Mouse (Mus musculus) bone marrow, adult 2 months (tissue): ENCODE measurements around the gene Mrps18a. TPM values are rescaled to one million over a fixed set of nuclear protein-coding genes. Genes with fewer than 3 reads are reported as not detected.

ENCODE experiments used
- H3K27ac ChIP-seq: fragments of 200-500 bp; 2 replicates; pipeline ENCODE4 v1.5.1; 2012; ENCODE audit warnings: low read depth, mild to moderate bottlenecking, control low read depth, inconsistent platforms, low read length; ENCODE audit not compliant: control insufficient read depth, poor library complexity, insufficient read depth
- H3K4me1 ChIP-seq: fragments of 200-500 bp; 2 replicates; pipeline ENCODE4 v1.6.1; 2011; ENCODE audit warnings: low read length; ENCODE audit not compliant: control insufficient read depth, insufficient read depth
- H3K4me3 ChIP-seq: fragments of 200-500 bp; replicated peaks from 2 replicates; pipeline ENCODE3; 2011; ENCODE audit warnings: mild to moderate bottlenecking, low read depth, low read length, control low read depth; ENCODE audit not compliant: control insufficient read depth
- CTCF ChIP-seq: fragments of 200-500 bp; IDR thresholded peaks from 2 replicates; pipeline ENCODE4 v1.5.1; 2011; ENCODE audit warnings: low read length, control low read depth; ENCODE audit not compliant: control insufficient read depth, insufficient read depth
- POLR2A ChIP-seq: fragments of 200-500 bp; IDR thresholded peaks from 2 replicates; pipeline ENCODE4 v1.6.1; 2011; ENCODE audit warnings: low read depth, mild to moderate bottlenecking, control low read depth, low read length, borderline replicate concordance; ENCODE audit not compliant: control insufficient read depth
- WGBS: fragments of 180-500 bp; shearing (Covaris S2); methylation state at CpG from one replicate; pipeline ENCODE4 v1.1.7; 2018; 5-methylcytosine and 5-hydroxymethylcytosine counted together
- polyA plus RNA-seq: library from polyadenylated mRNA; stranded (reverse); fragments of >200 nt; gene quantifications from 2 replicates; pipeline ENCODE4 v1.2.4, GENCODE M21; 2011; ENCODE audit warnings: low replicate concordance; ENCODE audit not compliant: missing spikeins, insufficient read depth, insufficient read length

The Mrps18a gene
- polyA plus RNA-seq, 1 experiment, result 90.6 TPM

DNA sequence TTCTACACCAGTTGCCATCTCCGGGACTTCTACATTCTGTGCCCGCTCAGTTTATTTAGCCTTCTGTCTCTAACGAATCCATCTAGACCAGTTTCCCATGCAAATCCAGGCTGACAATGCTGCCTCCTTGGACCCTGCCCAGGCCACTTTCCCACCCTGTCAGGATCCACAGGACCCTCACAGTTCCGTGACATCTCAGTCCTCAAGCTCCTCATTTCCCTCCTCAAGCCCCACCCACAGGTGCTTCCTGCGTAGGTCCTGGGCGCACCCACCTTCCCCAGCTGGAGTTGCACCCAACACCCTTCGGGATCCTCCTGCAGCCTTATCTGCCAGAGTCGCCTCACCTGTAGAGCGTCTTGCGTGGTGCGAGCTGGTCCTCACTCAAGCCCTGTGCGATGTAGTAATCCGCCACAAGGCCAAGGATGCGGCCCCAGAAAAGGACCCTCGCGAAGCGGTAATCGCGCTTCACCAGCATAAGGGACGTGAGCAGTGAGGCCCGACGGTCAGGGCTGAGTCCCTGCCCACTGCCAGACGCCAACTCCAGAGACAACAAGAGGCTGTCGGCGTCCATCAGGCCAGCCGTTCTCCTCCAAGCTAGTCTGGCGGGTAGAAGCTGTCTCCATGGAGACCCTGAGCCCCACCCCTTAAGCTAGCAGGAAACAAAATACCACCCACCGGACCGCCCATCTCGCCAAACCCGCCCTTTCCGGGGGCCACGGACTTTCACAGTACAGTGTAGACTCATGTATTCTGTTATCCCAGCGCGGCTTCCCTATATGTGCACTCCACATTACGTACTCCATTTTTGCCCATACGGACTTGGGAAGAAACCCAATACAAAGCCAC, 33.0 kb downstream of the Mrps18a start, which contains the start of gene Rsph9:
Gene Rsph9 (minus strand): TSS at position 639 of the 846 bp plus-strand sequence.
- Histone ChIP-seq H3K4me3 (peak within 1 kb of the TSS; percentile 72), H3K4me1 (peaks cover 6% of the 10 kb centered on the region; the same call in 1 of the 2 replicates), H3K27ac (no peak within 1 kb of the TSS)
- WGBS, result 5% methylated on average over 37 of the region's 37 CpGs
- no peak for TF ChIP-seq CTCF
- 0 out of 2 replicates have a peak, but pooled peaks have one; percentile 16 for TF ChIP-seq POLR2A

DNA sequence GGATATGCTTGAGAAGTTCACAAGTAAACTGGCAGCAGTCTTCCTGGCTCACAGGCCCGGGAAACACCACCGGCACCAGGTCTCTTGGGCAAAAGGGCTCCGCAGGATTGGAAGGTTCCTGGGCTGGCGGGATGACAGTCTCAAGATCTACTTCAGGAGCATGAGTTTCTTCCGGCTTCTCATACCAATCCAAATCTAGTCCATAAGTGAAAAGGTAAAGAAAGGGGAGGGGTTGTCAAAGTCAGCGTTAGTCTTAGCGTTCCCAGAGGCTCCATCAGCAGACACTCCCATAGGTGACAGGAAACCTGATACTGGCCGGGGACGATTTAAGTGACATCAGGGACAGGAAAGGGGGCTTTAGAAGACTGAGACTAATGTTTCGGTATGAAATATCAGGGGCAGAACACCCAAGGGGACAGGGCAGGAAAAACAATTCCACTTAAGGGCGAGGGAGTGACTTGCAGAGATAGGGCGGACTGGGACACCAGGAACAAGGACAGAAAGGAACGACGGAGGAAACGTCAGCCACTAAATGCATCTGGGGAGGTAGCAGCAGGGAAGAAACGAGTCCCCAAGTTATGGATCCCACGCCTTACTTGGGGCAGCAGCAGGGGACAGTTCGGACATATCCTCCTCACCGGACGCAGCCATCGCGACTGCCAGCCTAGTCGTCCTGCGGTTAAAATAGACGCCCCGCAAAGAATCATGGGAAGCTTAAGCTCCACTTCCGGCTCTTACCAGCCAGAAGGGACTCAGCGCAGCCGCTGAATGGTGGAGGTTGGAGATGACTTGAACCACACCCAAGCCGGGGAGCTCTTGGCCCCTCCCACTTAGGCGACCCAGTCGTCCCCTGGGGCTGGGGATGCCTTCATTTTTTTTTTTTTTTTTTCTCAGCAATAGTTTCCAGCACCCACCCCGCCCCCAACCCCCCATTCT, 42.3 kb downstream of the Mrps18a start, which contains the start of gene Mad2l1bp:
Gene Mad2l1bp (minus strand): TSS at position 707 of the 936 bp plus-strand sequence.
- Histone ChIP-seq H3K4me1 (peaks cover 2% of the 10 kb centered on the region), H3K4me3 (peak within 1 kb of the TSS; percentile 100), H3K27ac (peak within 1 kb of the TSS; percentile 86)
- TF ChIP-seq CTCF (peak; percentile 3; the same call in 1 of the 2 replicates), POLR2A (peak; percentile 99)
- WGBS, result 2% methylated on average over 33 of the region's 33 CpGs

DNA sequence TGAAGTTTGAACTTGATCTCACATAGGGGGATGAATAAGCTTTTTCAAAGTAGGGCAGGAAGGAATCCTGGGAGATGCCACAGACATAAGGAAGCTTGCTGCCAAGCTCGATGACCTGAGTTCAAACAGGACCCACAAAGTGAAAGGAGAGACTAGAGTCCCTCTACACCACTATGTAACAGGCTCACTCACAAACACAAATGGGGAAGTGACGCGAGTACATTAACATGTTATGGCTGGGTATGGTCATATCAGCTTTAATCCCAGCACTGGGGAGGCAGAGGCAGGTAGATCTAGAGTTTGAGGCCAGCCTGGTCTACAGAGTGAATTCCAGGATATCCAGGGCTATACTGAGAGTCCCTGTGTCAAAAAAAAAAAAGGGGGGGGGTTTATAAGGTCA, 43.5 kb downstream of the Mrps18a start:
- TF ChIP-seq POLR2A, result no peak
- TF ChIP-seq CTCF, result no peak
- Histone ChIP-seq H3K27ac (no peak overlapping the region), H3K4me3 (no peak overlapping the region), H3K4me1 (peaks cover 2% of the 10 kb centered on the region)
- WGBS, result 43% methylated on average over 3 of the region's 3 CpGs

DNA sequence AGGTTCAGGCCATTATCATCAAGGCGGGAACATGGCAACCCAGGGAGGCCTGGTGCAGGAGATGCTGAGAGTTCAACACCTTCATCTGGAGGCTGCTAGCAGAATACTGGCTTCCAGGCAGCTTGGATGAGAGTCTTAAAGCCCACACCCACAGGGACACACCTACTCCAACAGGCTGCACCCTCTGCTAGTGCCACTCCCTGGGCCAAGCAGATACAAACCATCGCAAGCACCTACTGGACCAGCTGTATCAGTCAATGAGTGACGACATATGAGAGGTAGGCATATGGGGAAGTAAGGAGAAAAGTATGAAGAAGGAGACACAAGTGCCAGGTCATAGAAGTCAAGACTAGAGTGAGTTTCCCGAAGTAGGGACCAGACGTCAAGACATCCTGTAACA, 45.9 kb downstream of the Mrps18a start:
- Histone ChIP-seq H3K27ac (peak overlapping the region; percentile 66), H3K4me1 (peaks cover 2% of the 10 kb centered on the region), H3K4me3 (peak overlapping the region; percentile 19)
- TF ChIP-seq CTCF, result no peak
- TF ChIP-seq POLR2A, result no peak
- 51% methylated on average over 5 of the region's 5 CpGs for WGBS

DNA sequence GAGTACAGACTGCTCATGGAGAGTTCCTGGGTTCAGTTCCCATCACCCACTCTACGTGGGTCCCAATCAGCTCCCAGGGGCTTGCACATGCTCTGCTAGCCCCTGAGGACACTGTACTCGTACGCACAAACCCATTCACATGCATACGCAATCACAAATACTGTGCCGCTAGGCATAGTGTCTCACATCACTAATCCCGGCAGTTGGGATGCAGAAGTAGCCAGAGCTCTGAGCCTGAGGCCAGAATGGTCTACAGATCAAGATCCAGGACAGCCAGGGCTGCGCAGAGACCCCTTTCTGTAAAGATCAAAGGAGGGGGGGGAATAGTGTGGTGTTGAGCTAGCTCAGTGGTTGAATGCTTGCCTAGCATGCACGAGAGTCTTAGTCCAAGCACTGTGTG, 46.3 kb downstream of the Mrps18a start:
- Histone ChIP-seq H3K4me3 (no peak overlapping the region), H3K27ac (peak overlapping the region; percentile 66), H3K4me1 (peaks cover 2% of the 10 kb centered on the region)
- TF ChIP-seq CTCF, result no peak
- TF ChIP-seq POLR2A, result no peak
- WGBS, result 91% methylated on average over 8 of the region's 8 CpGs

DNA sequence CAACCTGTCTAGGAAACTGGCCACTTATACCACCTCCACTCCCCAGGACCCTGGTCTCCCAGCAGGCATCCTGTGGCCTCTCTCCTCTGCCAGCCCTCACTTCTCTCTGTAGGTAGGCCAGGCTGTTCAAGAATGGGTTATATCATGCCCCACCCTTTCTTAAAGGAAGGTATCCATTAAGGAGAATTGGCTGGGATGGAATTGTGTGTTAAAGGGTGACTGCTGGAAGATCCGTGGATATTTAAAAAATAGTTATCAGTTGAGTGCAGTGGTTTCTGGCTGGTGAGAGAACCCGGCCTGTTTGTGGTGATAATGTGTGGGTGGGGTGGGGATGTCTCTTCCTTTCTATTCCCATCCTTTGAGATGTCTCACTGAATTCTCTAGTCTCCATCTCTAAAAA, 48.5 kb downstream of the Mrps18a start:
- no peak for TF ChIP-seq CTCF
- WGBS, result 34% methylated on average over 2 of the region's 2 CpGs
- H3K4me1 ChIP-seq, result peaks cover 3% of the 10 kb centered on the region
- peak overlapping the region; percentile 53 for H3K4me3 ChIP-seq
- peak overlapping the region; percentile 90 for H3K27ac ChIP-seq

DNA sequence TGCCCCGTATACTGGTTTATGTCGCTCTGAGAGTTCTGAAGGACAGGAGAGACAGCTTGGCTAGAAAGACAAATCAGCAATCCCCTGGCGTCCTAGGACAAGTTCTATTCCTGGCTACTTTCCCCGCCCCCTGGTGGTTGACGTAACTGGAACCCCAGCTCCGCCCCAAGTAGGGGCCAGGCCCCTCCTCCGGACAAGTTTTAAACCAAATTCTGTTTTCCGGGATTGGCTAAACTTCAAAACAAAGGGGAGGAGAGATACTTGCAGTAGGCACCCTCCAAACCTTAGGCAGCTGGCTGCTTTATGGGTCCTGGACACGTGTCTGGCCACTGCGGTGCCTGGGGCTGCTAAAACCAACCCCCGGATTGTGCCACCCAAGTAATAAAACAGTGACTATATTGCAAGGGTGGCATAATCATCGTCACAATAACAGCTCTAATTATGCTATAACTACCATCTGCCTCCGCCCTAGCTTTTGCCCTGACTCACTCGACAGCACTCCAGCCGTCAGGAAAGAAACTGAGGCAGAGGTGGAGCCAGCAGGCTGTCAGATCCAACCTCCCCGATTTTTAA, 49.4 kb downstream of the Mrps18a start:
- peak; percentile 8; the same call in 1 of the 2 replicates for TF ChIP-seq CTCF
- peak; percentile 51; the same call in 1 of the 2 replicates for TF ChIP-seq POLR2A
- Histone ChIP-seq H3K4me3 (peak overlapping the region; percentile 81), H3K27ac (peak overlapping the region; percentile 93), H3K4me1 (peaks cover 3% of the 10 kb centered on the region)
- WGBS, result under 1% methylated on average over 16 of the region's 16 CpGs
